Mouse (Mus musculus): Measurements from ENCODE around the gene Gm20388. TPM values are rescaled to one million over a fixed set of nuclear protein-coding genes. Genes with fewer than 3 reads are reported as not detected.
A peak's percentile ranks its signal among the peaks of the same experiment; 100 is the strongest.
"Not testable (repeated sequence)": the region's sequence is repeated elsewhere in the genome, so short reads cannot be mapped to it uniquely, and the experiment has no call there.

Gene Gm20388
- polyA plus RNA-seq, 1 experiment from 2014 or later = not detected

DNA sequence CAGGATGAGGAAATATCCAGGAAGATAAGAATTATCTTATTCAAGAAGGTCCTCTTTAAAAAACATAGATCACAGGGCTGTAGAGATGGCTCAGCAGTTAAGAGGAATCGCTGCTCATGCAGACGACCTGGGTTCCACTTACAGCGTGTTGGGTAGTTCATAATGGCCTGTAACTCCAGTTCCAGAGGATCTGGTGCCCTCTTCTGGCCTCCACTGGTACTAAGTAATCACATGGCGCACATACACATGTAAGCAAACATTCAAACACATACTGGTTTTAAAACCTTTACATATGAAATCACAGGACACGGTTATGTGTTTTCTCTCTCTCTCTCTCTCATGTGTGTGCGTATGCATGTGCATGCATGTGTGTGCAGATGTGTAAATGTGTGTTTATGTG lies 1226.2 kb downstream of the Gm20388 start:
- no peak overlapping the region for H3K27ac ChIP-seq (ENCODE audit: low read depth, low read length)
- H3K9ac ChIP-seq (ENCODE audit: low read depth, low read length) = no peak overlapping the region
- ATAC-seq = no peak
- H3K4me3 ChIP-seq (ENCODE audit: low read depth, low read length) = no peak overlapping the region
- no peaks in the 10 kb centered on the region for H3K36me3 ChIP-seq (ENCODE audit: control insufficient read depth, insufficient read depth)
- peaks cover 4% of the 10 kb centered on the region; the same call in 1 of the 2 replicates for H3K9me3 ChIP-seq (ENCODE audit: control insufficient read depth)
- no peak overlapping the region for H3K4me2 ChIP-seq (replicated peaks; ENCODE audit: low read depth)
- no peaks in the 10 kb centered on the region for H3K4me1 ChIP-seq (replicated peaks; ENCODE audit: control insufficient read depth, insufficient read depth, low read length)
- WGBS = 93% methylated on average over 6 of the region's 6 CpGs
- peak; percentile 20; the same call in 1 of the 2 replicates for TF ChIP-seq CTCF (IDR thresholded peaks at IDR 0.05; ENCODE audit: low read depth)
- H3K27me3 ChIP-seq (replicated peaks; ENCODE audit: control insufficient read depth, insufficient read depth, low read length) = no peaks in the 10 kb centered on the region

DNA sequence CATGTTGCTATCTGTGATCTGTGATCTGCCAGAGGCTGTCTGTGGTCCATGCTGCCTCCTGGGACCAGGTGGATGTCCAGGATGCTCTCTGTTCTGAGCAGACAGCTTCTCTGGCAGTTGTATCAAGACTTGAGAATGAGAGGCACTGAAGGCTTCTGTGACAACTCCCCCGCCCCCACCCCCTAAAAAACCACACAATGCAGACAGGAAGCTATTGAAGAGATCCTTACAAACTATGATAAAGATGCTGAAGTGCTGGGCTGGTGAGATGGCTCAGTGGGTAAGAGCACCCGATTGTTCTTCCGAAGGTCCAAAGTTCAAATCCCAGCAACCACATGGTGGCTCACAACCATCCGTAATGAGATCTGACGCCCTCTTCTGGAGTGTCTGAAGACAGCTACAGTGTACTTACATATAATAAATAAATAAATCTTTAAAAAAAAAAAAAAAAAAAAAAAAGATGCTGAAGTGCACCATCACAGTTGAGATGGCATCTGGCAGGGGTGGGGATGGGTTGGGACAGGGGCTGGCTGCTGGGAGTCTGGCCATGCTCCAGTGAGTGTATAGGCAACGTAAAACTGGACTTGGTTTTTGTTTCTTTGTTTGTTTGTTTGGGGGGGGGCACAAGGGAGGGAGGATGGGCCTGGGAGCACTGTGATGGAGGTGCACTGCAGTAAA lies 1235.0 kb downstream of the Gm20388 start:
- not testable (repeated sequence) for H3K36me3 ChIP-seq (ENCODE audit: control insufficient read depth, insufficient read depth); H3K4me2 ChIP-seq (replicated peaks; ENCODE audit: low read depth); H3K4me3 ChIP-seq (ENCODE audit: low read depth, low read length); H3K9me3 ChIP-seq (ENCODE audit: control insufficient read depth); H3K4me1 ChIP-seq (replicated peaks; ENCODE audit: control insufficient read depth, insufficient read depth, low read length); ATAC-seq; H3K27ac ChIP-seq (ENCODE audit: low read depth, low read length); H3K9ac ChIP-seq (ENCODE audit: low read depth, low read length); H3K27me3 ChIP-seq (replicated peaks; ENCODE audit: control insufficient read depth, insufficient read depth, low read length)
- 66% methylated on average over 4 of the region's 6 CpGs for WGBS

GRCm38 (mm10) chr8:121148573-121149083 lies 1238.0 kb downstream of the Gm20388 start:
- Histone ChIP-seq H3K4me3 (ENCODE audit: low read depth, low read length) (no peak overlapping the region), H3K36me3 (ENCODE audit: control insufficient read depth, insufficient read depth) (no peaks in the 10 kb centered on the region), H3K27ac (ENCODE audit: low read depth, low read length) (no peak overlapping the region), H3K4me2 (replicated peaks; ENCODE audit: low read depth) (no peak overlapping the region), H3K9ac (ENCODE audit: low read depth, low read length) (no peak overlapping the region), H3K4me1 (replicated peaks; ENCODE audit: control insufficient read depth, insufficient read depth, low read length) (no peaks in the 10 kb centered on the region), H3K9me3 (ENCODE audit: control insufficient read depth) (no peaks in the 10 kb centered on the region), H3K27me3 (replicated peaks; ENCODE audit: control insufficient read depth, insufficient read depth, low read length) (no peaks in the 10 kb centered on the region)
- ATAC-seq = peak; percentile 28; the same call in 1 of the 2 replicates
- TF ChIP-seq CTCF (IDR thresholded peaks at IDR 0.05; ENCODE audit: low read depth) = no peak
- 10% methylated on average over 8 of the region's 8 CpGs for WGBS

- no peak overlapping the region for H3K27ac ChIP-seq (ENCODE audit: low read depth, low read length)
- no peaks in the 10 kb centered on the region for H3K27me3 ChIP-seq (replicated peaks; ENCODE audit: control insufficient read depth, insufficient read depth, low read length)
- WGBS = 48% methylated on average over 12 of the region's 12 CpGs
- H3K4me3 ChIP-seq (ENCODE audit: low read depth, low read length) = no peak overlapping the region
- no peaks in the 10 kb centered on the region for H3K4me1 ChIP-seq (replicated peaks; ENCODE audit: control insufficient read depth, insufficient read depth, low read length)
- H3K9ac ChIP-seq (ENCODE audit: low read depth, low read length) = no peak overlapping the region
- H3K9me3 ChIP-seq (ENCODE audit: control insufficient read depth) = no peaks in the 10 kb centered on the region
- no peak for TF ChIP-seq CTCF (IDR thresholded peaks at IDR 0.05; ENCODE audit: low read depth)
- no peaks in the 10 kb centered on the region for H3K36me3 ChIP-seq (ENCODE audit: control insufficient read depth, insufficient read depth)
- H3K4me2 ChIP-seq (replicated peaks; ENCODE audit: low read depth) = no peak overlapping the region
- no peak for ATAC-seq
Measured at GRCm38 (mm10) chr8:121152394-121152793, 1241.8 kb downstream of the Gm20388 start.

DNA sequence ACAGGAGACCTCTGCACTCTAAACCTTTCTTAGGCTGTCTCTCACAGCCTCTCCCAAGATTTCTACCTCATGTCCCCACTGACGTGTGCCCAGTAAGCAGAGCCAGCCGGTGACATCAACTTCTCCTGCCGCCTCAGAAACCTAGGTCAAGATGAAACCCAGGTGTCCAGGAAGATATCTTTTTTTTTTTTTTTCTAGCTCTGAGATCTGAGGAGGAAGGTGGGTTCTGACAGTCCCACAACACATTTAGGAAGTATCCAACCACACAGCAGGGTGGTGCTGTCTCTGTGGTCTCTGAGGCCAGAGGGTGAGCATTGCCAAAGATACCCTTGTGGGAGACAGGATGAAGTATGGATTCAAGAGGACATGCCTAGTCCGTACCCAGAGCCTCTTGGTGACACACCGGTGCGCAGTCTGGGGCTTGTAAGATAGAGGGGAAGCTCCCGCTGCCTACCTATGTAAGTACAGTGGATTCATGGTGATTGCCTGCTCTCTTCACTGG lies 1246.4 kb downstream of the Gm20388 start:
- Histone ChIP-seq H3K4me3 (ENCODE audit: low read depth, low read length) (no peak overlapping the region), H3K4me2 (replicated peaks; ENCODE audit: low read depth) (no peak overlapping the region), H3K9ac (ENCODE audit: low read depth, low read length) (no peak overlapping the region), H3K4me1 (replicated peaks; ENCODE audit: control insufficient read depth, insufficient read depth, low read length) (no peaks in the 10 kb centered on the region), H3K27me3 (replicated peaks; ENCODE audit: control insufficient read depth, insufficient read depth, low read length) (no peaks in the 10 kb centered on the region), H3K9me3 (ENCODE audit: control insufficient read depth) (no peaks in the 10 kb centered on the region), H3K36me3 (ENCODE audit: control insufficient read depth, insufficient read depth) (no peaks in the 10 kb centered on the region), H3K27ac (ENCODE audit: low read depth, low read length) (no peak overlapping the region)
- no peak for TF ChIP-seq CTCF (IDR thresholded peaks at IDR 0.05; ENCODE audit: low read depth)
- 86% methylated on average over 7 of the region's 7 CpGs for WGBS
- no peak for ATAC-seq

DNA sequence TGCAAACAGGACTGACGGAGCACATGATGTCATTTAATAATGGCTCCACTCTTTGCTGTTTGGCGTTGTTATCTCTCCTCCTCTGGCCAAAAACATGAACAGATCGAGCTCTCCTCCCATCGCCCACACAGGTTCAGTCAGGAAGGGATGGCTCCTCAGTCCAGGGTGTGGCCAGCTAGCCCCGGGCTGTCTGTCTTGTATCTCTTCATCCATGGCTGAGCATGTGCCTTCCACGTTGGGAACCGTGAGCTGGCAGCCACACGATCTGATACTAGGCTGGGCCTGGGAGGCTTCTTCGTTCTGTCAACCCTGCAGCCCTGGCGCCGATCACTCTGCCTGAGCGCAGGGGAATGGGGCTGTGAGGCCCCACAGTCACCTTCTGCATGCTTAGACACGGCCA lies 1248.2 kb downstream of the Gm20388 start:
- Histone ChIP-seq H3K4me1 (replicated peaks; ENCODE audit: control insufficient read depth, insufficient read depth, low read length) (no peaks in the 10 kb centered on the region), H3K36me3 (ENCODE audit: control insufficient read depth, insufficient read depth) (no peaks in the 10 kb centered on the region), H3K4me3 (ENCODE audit: low read depth, low read length) (no peak overlapping the region), H3K27me3 (replicated peaks; ENCODE audit: control insufficient read depth, insufficient read depth, low read length) (no peaks in the 10 kb centered on the region), H3K9ac (ENCODE audit: low read depth, low read length) (no peak overlapping the region), H3K9me3 (ENCODE audit: control insufficient read depth) (no peaks in the 10 kb centered on the region), H3K4me2 (replicated peaks; ENCODE audit: low read depth) (no peak overlapping the region), H3K27ac (ENCODE audit: low read depth, low read length) (no peak overlapping the region)
- no peak for TF ChIP-seq CTCF (IDR thresholded peaks at IDR 0.05; ENCODE audit: low read depth)
- ATAC-seq = no peak
- 65% methylated on average over 13 of the region's 13 CpGs for WGBS
